ENCODE assay signal across 47 mouse cellular contexts in genomic region chr6:129678873-129679272, GRCm38 (mm10). TPM values are rescaled to one million over a fixed set of nuclear protein-coding genes. Genes with fewer than 3 reads are reported as not detected.
"Had no signal": no experiment of that assay in that cellular context is flagged by ENCODE, and none has a peak within 500 bp of the region (broad histone marks: within the 10 kb centered on the region; RNA-seq: fewer than 3 reads in every experiment).

Gene Klrc1 (minus strand): TSS chr6:129678973.

- H3K27ac ChIP-seq: heart, embryonic 10.5 days; heart, embryonic 13.5 days; heart, embryonic 15.5 days; hindbrain, embryonic 10.5 days; hindbrain, embryonic 12.5 days; hindbrain, embryonic 13.5 days; hindbrain, embryonic 14.5 days; hindbrain, embryonic 15.5 days; hindbrain, postnatal 0 days; intestine, embryonic 15.5 days; kidney, embryonic 15.5 days; kidney, postnatal 0 days; layer of hippocampus, adult 2 months had no signal

- H3K4me2 ChIP-seq: heart, embryonic 11.5 days; heart, embryonic 12.5 days; heart, embryonic 13.5 days; heart, embryonic 15.5 days; hindbrain, embryonic 12.5 days; hindbrain, embryonic 13.5 days; hindbrain, embryonic 14.5 days; hindbrain, embryonic 15.5 days; intestine, embryonic 15.5 days; kidney, embryonic 15.5 days had no signal

- ATAC-seq: hindbrain, embryonic 16.5 days; hindbrain, postnatal 0 days; inflammation-experienced regulatory T-cells, adult 6 months; intestine, embryonic 15.5 days; intestine, embryonic 16.5 days; intestine, postnatal 0 days had no signal

- H3K9ac ChIP-seq: heart, embryonic 12.5 days; heart, embryonic 13.5 days; heart, embryonic 15.5 days; hindbrain, embryonic 12.5 days; hindbrain, embryonic 13.5 days; hindbrain, embryonic 14.5 days; hindbrain, embryonic 15.5 days; intestine, embryonic 15.5 days; kidney, embryonic 15.5 days had no signal

- H3K4me3 ChIP-seq: heart, embryonic 10.5 days; heart, embryonic 12.5 days; heart, embryonic 13.5 days; heart, embryonic 15.5 days; hindbrain, embryonic 10.5 days; hindbrain, embryonic 12.5 days; hindbrain, embryonic 13.5 days; hindbrain, embryonic 15.5 days; intestine, embryonic 15.5 days; kidney, embryonic 15.5 days; layer of hippocampus, adult 2 months had no signal

- H3K9me3 ChIP-seq: heart, embryonic 10.5 days; heart, embryonic 12.5 days; heart, embryonic 15.5 days; hindbrain, embryonic 10.5 days; hindbrain, embryonic 12.5 days; hindbrain, embryonic 13.5 days; hindbrain, embryonic 15.5 days; intestine, embryonic 15.5 days; kidney, embryonic 15.5 days had no signal

- H3K4me1 ChIP-seq: heart, embryonic 10.5 days; heart, embryonic 12.5 days; heart, embryonic 13.5 days; heart, embryonic 15.5 days; hindbrain, embryonic 10.5 days; hindbrain, embryonic 12.5 days; hindbrain, embryonic 13.5 days; hindbrain, embryonic 15.5 days; intestine, embryonic 15.5 days; kidney, embryonic 15.5 days had no signal

- H3K36me3 ChIP-seq: heart, embryonic 10.5 days; heart, embryonic 12.5 days; heart, embryonic 13.5 days; heart, embryonic 15.5 days; hindbrain, embryonic 10.5 days; hindbrain, embryonic 12.5 days; hindbrain, embryonic 13.5 days; hindbrain, embryonic 15.5 days; intestine, embryonic 15.5 days; kidney, embryonic 15.5 days had no signal

- DNase-seq: heart, postnatal 10 days; heart, postnatal 14 days; heart, postnatal 36 days; heart, postnatal 4 days; kidney, adult 11 months; kidney, adult 18-20 months; kidney, adult 2 months; kidney, adult 8-10 months; kidney, adult 9 months; kidney, postnatal 10 days; kidney, postnatal 14 days; kidney, postnatal 36 days; kidney, postnatal 4 days; layer of hippocampus, adult 9-11 months; layer of hippocampus, postnatal 36 days had no signal

- H3K27me3 ChIP-seq: heart, embryonic 12.5 days; heart, embryonic 13.5 days; heart, embryonic 15.5 days; hindbrain, embryonic 12.5 days; hindbrain, embryonic 13.5 days; hindbrain, embryonic 15.5 days; intestine, embryonic 15.5 days; kidney, embryonic 15.5 days had no signal

RNA-seq across cellular contexts. Expression of gene Klrc1, which starts in this region (rescaled TPM):
- total RNA-seq: heart, postnatal 10 days; heart, postnatal 14 days; heart, postnatal 25 days; heart, postnatal 4 days; hindbrain, postnatal 0 days; layer of hippocampus, adult 18-20 months; layer of hippocampus, adult 2 months; layer of hippocampus, adult 8-10 months; layer of hippocampus, postnatal 10 days; layer of hippocampus, postnatal 14 days; layer of hippocampus, postnatal 25 days; layer of hippocampus, postnatal 36 days; left cerebral cortex, adult 18-20 months had no signal
- polyA plus RNA-seq: heart, embryonic 10.5 days; heart, embryonic 11.5 days; heart, embryonic 12.5 days; heart, embryonic 13.5 days; heart, embryonic 14.5 days; heart, postnatal 0 days; hindbrain, embryonic 10.5 days; hindbrain, embryonic 11.5 days; hindbrain, embryonic 12.5 days; hindbrain, embryonic 13.5 days; hindbrain, embryonic 14.5 days; hindbrain, embryonic 15.5 days; hindbrain, embryonic 16.5 days; hindbrain, postnatal 0 days; intestine, embryonic 14.5 days; kidney, embryonic 14.5 days; kidney, embryonic 15.5 days; kidney, embryonic 16.5 days; kidney, postnatal 0 days had no signal
